Comparison of ENCODE assay signal across 8 mouse cellular contexts in genomic region chr10:79580811-79581210, GRCm38 (mm10). TPM values are rescaled to one million over a fixed set of nuclear protein-coding genes. Genes with fewer than 3 reads are reported as not detected.
DNase-seq lines count a peak whose midpoint lies in the region; ATAC-seq lines count a peak whose summit lies in the region.

No protein-coding gene starts in this region.

- peak; percentile 29 to 37 for DNase-seq in cerebellum, postnatal 36 days
- no peak for DNase-seq in cerebellum, adult 11-12 months
- DNase-seq in left cerebral cortex, postnatal 4 days = peak; percentile 84
- no peak for DNase-seq in left cerebral cortex, postnatal 36 days (ENCODE audit: low spot score in 2 of 2)
- peak; percentile 67 for DNase-seq in NIH3T3 (ENCODE audit: low read depth)
- peak; percentile 50 for DNase-seq in forelimb bud, embryonic 11.5 days (ENCODE audit: low read depth, low spot score)
- DNase-seq in gastrocnemius, adult 18-20 months (ENCODE audit: low spot score) = no peak

- peak; percentile 86 for ATAC-seq in megakaryocyte progenitor cell, adult 5-6 weeks (replicated peaks; ENCODE audit: poor library complexity)

- intact Hi-C loops in left cerebral cortex, postnatal 4 days (cut with DNase I) = no loop called here
- intact Hi-C loops in left cerebral cortex, postnatal 36 days (cut with DNase I) = no loop called here

RNA-seq across cellular contexts. Expression of gene Theg, which starts 6.3 kb away (rescaled TPM):
- not detected for total RNA-seq in left cerebral cortex, postnatal 4 days (2021)
- total RNA-seq in left cerebral cortex, postnatal 36 days (2021) = 1 to 10 TPM; 1.1 to 1.3 TPM
- not detected in 2 replicates for total RNA-seq in megakaryocyte progenitor cell, adult 5-6 weeks (2015)
- total RNA-seq in megakaryocyte progenitor cell, adult 5-6 weeks (2017) = not detected in 2 replicates
- total RNA-seq in gastrocnemius, adult 18-20 months (2021) = not detected

RNA-seq across cellular contexts. Expression of gene Mier2, which starts 25.8 kb away (rescaled TPM):
- 10 to 100 TPM; 51.2 to 56.5 TPM for total RNA-seq in left cerebral cortex, postnatal 4 days (2021)
- total RNA-seq in left cerebral cortex, postnatal 36 days (2021) = 10 to 100 TPM; 41.9 to 55.9 TPM
- total RNA-seq in megakaryocyte progenitor cell, adult 5-6 weeks (2015) = 7.4 and 9.1 TPM in 2 replicates
- 9.6 and 13.4 TPM in 2 replicates for total RNA-seq in megakaryocyte progenitor cell, adult 5-6 weeks (2017)
- total RNA-seq in gastrocnemius, adult 18-20 months (2021) = 10 to 100 TPM; 15.5 to 21.4 TPM

RNA-seq across cellular contexts. Expression of gene C2cd4c, which starts 33.0 kb away (rescaled TPM):
- 10 to 100 TPM; 20.7 to 24.4 TPM for total RNA-seq in left cerebral cortex, postnatal 4 days (2021)
- total RNA-seq in left cerebral cortex, postnatal 36 days (2021) = 10 to 100 TPM; 15.7 to 16.3 TPM
- total RNA-seq in megakaryocyte progenitor cell, adult 5-6 weeks (2015) = not detected in 2 replicates
- total RNA-seq in megakaryocyte progenitor cell, adult 5-6 weeks (2017) = not detected in 2 replicates
- total RNA-seq in gastrocnemius, adult 18-20 months (2021) = under 1 TPM; 0.41 to 0.55 TPM

RNA-seq across cellular contexts. Expression of gene Plpp2, which starts 47.2 kb away (rescaled TPM):
- total RNA-seq in left cerebral cortex, postnatal 4 days (2021) = 1 to 10 TPM; 7.9 to 9.4 TPM
- total RNA-seq in left cerebral cortex, postnatal 36 days (2021) = 1 to 10 TPM; 3.1 to 3.7 TPM
- 8.2 and 11.6 TPM in 2 replicates for total RNA-seq in megakaryocyte progenitor cell, adult 5-6 weeks (2015)
- total RNA-seq in megakaryocyte progenitor cell, adult 5-6 weeks (2017) = 2.7 and 5.3 TPM in 2 replicates
- 1 to 10 TPM in 1 of 2 experiments, under 1 TPM in 1; 0.80 to 1.3 TPM for total RNA-seq in gastrocnemius, adult 18-20 months (2021)

RNA-seq across cellular contexts. Expression of gene Shc2, which starts 56.9 kb away (rescaled TPM):
- 10 to 100 TPM; 46.0 to 49.8 TPM for total RNA-seq in left cerebral cortex, postnatal 4 days (2021)
- total RNA-seq in left cerebral cortex, postnatal 36 days (2021) = 10 to 100 TPM; 43.7 to 52.3 TPM
- total RNA-seq in megakaryocyte progenitor cell, adult 5-6 weeks (2015) = not detected in 2 replicates
- not detected in 2 replicates for total RNA-seq in megakaryocyte progenitor cell, adult 5-6 weeks (2017)
- total RNA-seq in gastrocnemius, adult 18-20 months (2021) = 10 to 100 TPM in 1 of 2 experiments, 1 to 10 TPM in 1; 7.5 to 10.0 TPM

Comparison
In these comparisons a context has a peak if more than half of its experiments do, and no peak if none do; other contexts are left out.
1. DNase-seq: peak in cerebellum, postnatal 36 days (2 of 2), left cerebral cortex, postnatal 4 days (single experiment), NIH3T3 (single experiment) and forelimb bud, embryonic 11.5 days (single experiment); none in cerebellum, adult 11-12 months (single experiment), left cerebral cortex, postnatal 36 days (0 of 2) and gastrocnemius, adult 18-20 months (single experiment).
2. RNA of gene C2cd4c, which starts 33.0 kb away (total RNA-seq): 20.7 to 24.4 TPM in left cerebral cortex, postnatal 4 days and 15.7 to 16.3 TPM in left cerebral cortex, postnatal 36 days; 0.41 to 0.55 TPM in gastrocnemius, adult 18-20 months and not detected in megakaryocyte progenitor cell, adult 5-6 weeks; every median in the first group is over 10 times any median in the second.